Mouse (Mus musculus) G1E (cell line): Measurements from ENCODE around the gene Cyp26b1.

Experiments used
- CTCF ChIP-seq: IDR thresholded peaks from 2 replicates; pipeline ENCODE4 v1.5.1; 2012; ENCODE audit warnings: low read depth, low read length, inconsistent platforms, mixed read lengths
- GATA1 ChIP-seq: IDR thresholded peaks from 2 replicates; pipeline ENCODE4 v1.6.1; 2012; ENCODE audit warnings: borderline replicate concordance, low read length, inconsistent platforms, mixed read lengths
- POLR2AphosphoS5 ChIP-seq: IDR thresholded peaks from 2 replicates; pipeline ENCODE4 v1.6.1; 2012; ENCODE audit warnings: low read depth, low read length, inconsistent platforms; ENCODE audit not compliant: insufficient replicate concordance

- TF ChIP-seq CTCF (no peak), GATA1 (no peak), POLR2AphosphoS5 (no peak)
Measured at GRCm38 (mm10) chr6:84588895-84589652, 4.6 kb downstream of the Cyp26b1 start.
